ENCODE assay signal across 9 mouse cellular contexts in the genomic region with DNA sequence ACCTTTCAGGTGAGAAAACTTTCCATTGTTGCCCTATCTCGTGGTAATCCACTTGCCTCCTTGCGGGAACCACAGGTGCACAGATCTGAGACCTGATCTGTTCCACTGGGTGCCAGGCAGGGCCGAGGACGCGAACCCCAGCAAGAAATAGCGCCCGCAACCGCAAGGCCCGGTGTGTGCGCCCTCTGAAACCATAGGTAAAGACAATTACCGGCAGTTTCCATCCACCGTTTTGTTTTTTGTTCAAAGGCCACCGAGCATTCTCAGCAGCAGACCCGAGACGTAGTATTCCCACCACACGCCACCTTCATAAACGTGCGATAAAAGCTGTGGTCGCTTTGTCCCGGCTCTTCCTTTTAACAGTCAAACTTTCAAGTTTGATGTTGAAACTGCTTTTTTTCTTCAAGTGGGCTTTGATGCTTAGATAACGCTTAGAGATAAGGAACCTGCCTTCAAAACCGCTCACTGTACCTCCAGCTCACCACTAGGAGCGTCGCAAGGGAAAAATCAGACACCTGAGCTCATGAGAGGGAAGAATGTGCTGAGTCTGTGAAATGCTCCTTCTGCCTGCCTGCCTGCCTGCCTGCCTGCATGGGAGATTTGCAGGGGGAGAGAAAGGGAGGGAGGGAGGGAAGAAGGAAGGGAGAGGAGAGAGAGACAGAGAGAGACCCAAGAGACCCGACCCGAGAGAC. TPM values are rescaled to one million over a fixed set of nuclear protein-coding genes. Genes with fewer than 3 reads are reported as not detected.
DNase-seq lines count a peak whose midpoint lies in the region; ATAC-seq and TF ChIP-seq lines count a peak whose summit lies in the region.
"Had no signal": no experiment of that assay in that cellular context is flagged by ENCODE, and none has a peak within 500 bp of the region (broad histone marks: within the 10 kb centered on the region; RNA-seq: fewer than 3 reads in every experiment).

No protein-coding gene starts in this region.

- peak; percentile 45 to 65; a peak in 3 of 4 replicates for TF ChIP-seq CTCF in CH12.LX (conservative IDR thresholded peaks at IDR 0.05 in 1 of 2, IDR thresholded peaks at IDR 0.05 in 1 of 2; ENCODE audit: low read depth in 2 of 2, low read length in 2 of 2)

- ATAC-seq in hindbrain, embryonic 16.5 days: no peak
- peak; percentile 49; the same call in 1 of the 2 replicates for ATAC-seq in megakaryocyte progenitor cell, adult 5-6 weeks (replicated peaks; ENCODE audit: poor library complexity)

- H3K4me2 ChIP-seq in CH12.LX (ENCODE audit: insufficient read depth, low read depth, poor library complexity, severe bottlenecking): peak overlapping the region; percentile 72
- peak overlapping the region; percentile 5; the same call in 1 of the 2 replicates for H3K4me2 ChIP-seq in hindbrain, embryonic 16.5 days (ENCODE audit: low read length)

- H3K9me3 ChIP-seq in CH12.LX (replicated peaks; ENCODE audit: low read length): no peaks in the 10 kb centered on the region
- no peaks in the 10 kb centered on the region for H3K9me3 ChIP-seq in hindbrain, embryonic 16.5 days (ENCODE audit: control insufficient read depth, low read length)
- H3K9me3 ChIP-seq: G1E had no signal

- no peak overlapping the region for H3K9ac ChIP-seq in CH12.LX (ENCODE audit: insufficient read depth, low read depth)
- peak overlapping the region; percentile 17; the same call in 1 of the 2 replicates for H3K9ac ChIP-seq in hindbrain, embryonic 16.5 days (ENCODE audit: low read depth, low read length)

- no peak overlapping the region for H3K27ac ChIP-seq in CH12.LX (ENCODE audit: insufficient read depth, low read depth)
- no peak overlapping the region for H3K27ac ChIP-seq in hindbrain, embryonic 16.5 days (ENCODE audit: low read depth, low read length)

- no peaks in the 10 kb centered on the region for H3K36me3 ChIP-seq in CH12.LX (replicated peaks in 1 of 2; ENCODE audit: control insufficient read depth in 1 of 2, insufficient read depth in 1 of 2, low read length in 1 of 2)
- no peaks in the 10 kb centered on the region for H3K36me3 ChIP-seq in hindbrain, embryonic 16.5 days (ENCODE audit: control insufficient read depth, insufficient read depth, low read length)
- H3K36me3 ChIP-seq: G1E had no signal

- WGBS in hindbrain, embryonic 16.5 days: 22% methylated on average over 26 of the region's 26 CpGs

- peak; percentile 21 for TF ChIP-seq RAD21 in CH12.LX (IDR thresholded peaks at IDR 0.05; ENCODE audit: low read depth, low read length)

- peaks cover 17 to 66% of the 10 kb centered on the region in 2 experiments for H3K4me1 ChIP-seq in CH12.LX (ENCODE audit: control insufficient read depth in 1 of 2, insufficient read depth in 2 of 2)
- H3K4me1 ChIP-seq in hindbrain, embryonic 16.5 days (ENCODE audit: control insufficient read depth, insufficient read depth, low read depth, low read length): no peaks in the 10 kb centered on the region

- TF ChIP-seq EP300 in CH12.LX (IDR thresholded peaks at IDR 0.05; ENCODE audit: low read length): peak; percentile 84

- dilution Hi-C loops in CH12.LX (cut with MboI; ENCODE audit: extremely low pct_ligation_motif_present, extremely low pct_unique_long_range_greater_than_20kb, low sequenced_read_pairs): no loop called here

- H3K27me3 ChIP-seq in CH12.LX (replicated peaks): peaks cover 16% of the 10 kb centered on the region
- H3K27me3 ChIP-seq in hindbrain, embryonic 16.5 days (replicated peaks; ENCODE audit: control insufficient read depth, insufficient read depth, low read length): no peaks in the 10 kb centered on the region; the same call in 1 of the 2 replicates

- peak; percentile 44 for DNase-seq in gastrocnemius, postnatal 25 days
- no peak for DNase-seq in gastrocnemius, adult 18-20 months (ENCODE audit: low spot score)
- DNase-seq in CH12.LX (ENCODE audit: extremely low read depth): peak; percentile 67
- DNase-seq in urinary bladder, postnatal 36 days (ENCODE audit: low spot score in 2 of 2): no peak
- DNase-seq in ovary, adult 18-20 months (ENCODE audit: low spot score): no peak
- DNase-seq in frontal cortex, postnatal 36 days (ENCODE audit: low spot score in 2 of 2): no peak

- peak overlapping the region in 2 of 3 experiments; percentile 1 to 6 for H3K4me3 ChIP-seq in CH12.LX (replicated peaks in 1 of 3; ENCODE audit: low read depth in 2 of 3, low read length in 2 of 3, poor library complexity in 1 of 3)
- no peak overlapping the region for H3K4me3 ChIP-seq in hindbrain, embryonic 16.5 days (ENCODE audit: low read length)

- TF ChIP-seq POLR2A in CH12.LX (IDR thresholded peaks at IDR 0.05; ENCODE audit: low read depth, low read length): no peak

- in situ Hi-C loops in CH12.LX (cut with MboI; ENCODE audit: low pct_ligation_motif_present, low pct_unique_long_range_greater_than_20kb, low sequenced_read_pairs): no loop called here

- H3K79me2 ChIP-seq in CH12.LX (replicated peaks; ENCODE audit: control insufficient read depth, extremely low read depth, insufficient read depth, poor library complexity, severe bottlenecking): no peaks in the 10 kb centered on the region

TF ChIP-seq in CH12.LX, 34 proteins besides CTCF, POLR2A, EP300 and RAD21 (continues in another document):
- TF ChIP-seq ZC3H11A (IDR thresholded peaks at IDR 0.05; ENCODE audit: low read depth, low read length) (no peak), POLR2AphosphoS2 (IDR thresholded peaks at IDR 0.05; ENCODE audit: low read depth, low read length) (no peak), ETS1 (conservative IDR thresholded peaks at IDR 0.05; ENCODE audit: low read depth, low read length) (peak; percentile 73), IRF4 (IDR thresholded peaks at IDR 0.05; ENCODE audit: low read depth, low read length) (peak; percentile 80), JUN (IDR thresholded peaks at IDR 0.05; ENCODE audit: insufficient read depth, low read depth, low read length) (peak; percentile 71; the same call in 1 of the 2 replicates), MAFK (IDR thresholded peaks at IDR 0.05; ENCODE audit: insufficient replicate concordance, low read length) (peak; percentile 92), PAX5 (IDR thresholded peaks at IDR 0.05; ENCODE audit: low read length) (no peak), CHD2 (IDR thresholded peaks at IDR 0.05; ENCODE audit: low read length) (peak; percentile 81), MXI1 (IDR thresholded peaks at IDR 0.05; ENCODE audit: low read depth, low read length) (no peak), CHD1 (IDR thresholded peaks at IDR 0.05; ENCODE audit: low read depth, low read length) (no peak), RCOR1 (conservative IDR thresholded peaks at IDR 0.05; ENCODE audit: low read depth, low read length) (peak; percentile 83; the same call in 1 of the 2 replicates), MYC (IDR thresholded peaks at IDR 0.05; ENCODE audit: low read depth, low read length) (peak; percentile 40; the same call in 1 of the 2 replicates), MAZ (IDR thresholded peaks at IDR 0.05; ENCODE audit: low read depth, low read length) (no peak), JUND (conservative IDR thresholded peaks at IDR 0.05; ENCODE audit: low read depth, low read length) (no peak), TBP (conservative IDR thresholded peaks at IDR 0.05; ENCODE audit: low read depth, low read length) (no peak), NRF1 (IDR thresholded peaks at IDR 0.05; ENCODE audit: low read depth, low read length) (no peak), KAT2A (IDR thresholded peaks at IDR 0.05; ENCODE audit: insufficient replicate concordance, low read length) (no peak), HCFC1 (IDR thresholded peaks at IDR 0.05; ENCODE audit: low read depth, low read length) (no peak), USF2 (conservative IDR thresholded peaks at IDR 0.05; ENCODE audit: low read depth, low read length) (no peak), E2F4 (IDR thresholded peaks at IDR 0.05; ENCODE audit: insufficient replicate concordance, low read depth, low read length) (no peak), NELFE (IDR thresholded peaks at IDR 0.05; ENCODE audit: low read depth, low read length) (no peak), USF1 (IDR thresholded peaks at IDR 0.05; ENCODE audit: low read depth, low read length) (no peak), ZKSCAN1 (IDR thresholded peaks at IDR 0.05; ENCODE audit: borderline replicate concordance, low read depth, low read length) (no peak), SMC3 (IDR thresholded peaks at IDR 0.05; ENCODE audit: low read depth, low read length) (peak; percentile 25; the same call in 1 of the 2 replicates), TCF12 (IDR thresholded peaks at IDR 0.05; ENCODE audit: low read depth, low read length) (peak; percentile 78), MAX (IDR thresholded peaks at IDR 0.05; ENCODE audit: low read length) (no peak), ELF1 (IDR thresholded peaks at IDR 0.05; ENCODE audit: low read depth, low read length) (no peak), ZNF384 (IDR thresholded peaks at IDR 0.05; ENCODE audit: low read depth, low read length) (peak; percentile 47; the same call in 1 of the 2 replicates), BHLHE40 (IDR thresholded peaks at IDR 0.05; ENCODE audit: low read depth, low read length) (peak; percentile 83; the same call in 1 of the 2 replicates), UBTF (IDR thresholded peaks at IDR 0.05; ENCODE audit: low read depth, low read length) (no peak), MEF2A (IDR thresholded peaks at IDR 0.05; ENCODE audit: borderline replicate concordance, low read depth, low read length) (peak; percentile 66)

RNA-seq across cellular contexts. Expression of a gene that starts 31.4 kb away (rescaled TPM):
- 1 to 10 TPM in 1 of 2 experiments, under 1 TPM in 1; 0.36 to 1.0 TPM for total RNA-seq in gastrocnemius, postnatal 25 days (2021)
- total RNA-seq in gastrocnemius, adult 18-20 months (2021): under 1 TPM; 0.23 to 0.50 TPM
- total RNA-seq in CH12.LX (2012; rRNA removed) (0.46 and 0.55 TPM in 2 replicates), CH12.LX (2014; rRNA removed) (0.77 and 0.85 TPM in 2 replicates)
- polyA plus RNA-seq in CH12.LX (2012; ENCODE audit: insufficient read length, low read depth): 4.4 and 5.5 TPM in 2 replicates
- 1.2 and 3.1 TPM in 2 replicates for polyA plus RNA-seq in hindbrain, embryonic 16.5 days (2015; fragmentation: Nextera tagmentation; extraction: Ambion mirVana)
- 1.0 and 2.6 TPM in 2 replicates for total RNA-seq in megakaryocyte progenitor cell, adult 5-6 weeks (2015)
- total RNA-seq in megakaryocyte progenitor cell, adult 5-6 weeks (2017): 0.64 TPM in 1 of 2 replicates, not detected in the other
- total RNA-seq: G1E had no signal
- polyA plus RNA-seq: G1E had no signal

RNA-seq across cellular contexts. Expression of a gene that starts 46.4 kb away (rescaled TPM):
- total RNA-seq in gastrocnemius, postnatal 25 days (2021): 1,000 to 10,000 TPM; 1,373 to 1,455 TPM
- total RNA-seq in gastrocnemius, adult 18-20 months (2021): 1,000 to 10,000 TPM; 1,411 to 1,472 TPM
- total RNA-seq in CH12.LX (2012; rRNA removed): 204 TPM in 2 replicates
- total RNA-seq in CH12.LX (2014; rRNA removed): 266 and 289 TPM in 2 replicates
- polyA plus RNA-seq in CH12.LX (2012; ENCODE audit: insufficient read length, low read depth): 315 and 330 TPM in 2 replicates
- polyA plus RNA-seq in hindbrain, embryonic 16.5 days (2015; fragmentation: Nextera tagmentation; extraction: Ambion mirVana): 411 and 440 TPM in 2 replicates
- 128 and 138 TPM in 2 replicates for total RNA-seq in megakaryocyte progenitor cell, adult 5-6 weeks (2015)
- 223 and 244 TPM in 2 replicates for total RNA-seq in megakaryocyte progenitor cell, adult 5-6 weeks (2017)

Comparison
In these comparisons a context has a peak if more than half of its experiments do, and no peak if none do; other contexts are left out.
1. DNase-seq: peak in gastrocnemius, postnatal 25 days (single experiment) and CH12.LX (single experiment); none in gastrocnemius, adult 18-20 months (single experiment), urinary bladder, postnatal 36 days (0 of 2), ovary, adult 18-20 months (single experiment) and frontal cortex, postnatal 36 days (0 of 2).
2. RNA of a gene that starts 46.4 kb away (total RNA-seq): 1,411 to 1,472 TPM in gastrocnemius, adult 18-20 months and 1,373 to 1,455 TPM in gastrocnemius, postnatal 25 days; 204 to 289 TPM in CH12.LX and 128 to 244 TPM in megakaryocyte progenitor cell, adult 5-6 weeks; every median in the first group is over 4 times any median in the second.